Mouse (Mus musculus) cerebellum, adult 9-10 months (tissue): ENCODE measurements around the gene Pole4.

Source experiments
- DNase-seq: peaks from one replicate; pipeline ENCODE4 v3.0.0; 2022

Gene Pole4

DNA sequence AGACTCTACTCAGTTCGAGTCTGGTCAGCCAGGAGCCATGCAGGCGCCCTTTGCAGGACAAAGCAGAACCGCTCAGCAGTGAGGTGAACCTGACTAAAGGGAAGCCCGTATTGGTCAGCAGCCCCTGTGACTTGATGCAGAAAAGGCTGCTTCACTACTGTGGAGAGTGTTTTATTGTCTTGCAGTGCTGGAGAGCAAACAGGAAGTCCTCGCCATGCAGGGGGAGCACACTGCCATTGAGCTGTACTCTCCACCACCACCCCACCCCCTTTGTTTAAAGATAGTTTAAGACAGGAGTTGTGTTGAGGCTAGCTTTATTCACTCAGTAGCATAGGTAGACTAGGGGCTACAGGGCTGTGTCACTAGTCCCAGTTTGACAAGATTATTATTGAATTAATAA, at the start of gene Pole4:
Gene Pole4 (minus strand): TSS at position 145 of the 400 bp plus-strand sequence.
- no peak for DNase-seq

DNA sequence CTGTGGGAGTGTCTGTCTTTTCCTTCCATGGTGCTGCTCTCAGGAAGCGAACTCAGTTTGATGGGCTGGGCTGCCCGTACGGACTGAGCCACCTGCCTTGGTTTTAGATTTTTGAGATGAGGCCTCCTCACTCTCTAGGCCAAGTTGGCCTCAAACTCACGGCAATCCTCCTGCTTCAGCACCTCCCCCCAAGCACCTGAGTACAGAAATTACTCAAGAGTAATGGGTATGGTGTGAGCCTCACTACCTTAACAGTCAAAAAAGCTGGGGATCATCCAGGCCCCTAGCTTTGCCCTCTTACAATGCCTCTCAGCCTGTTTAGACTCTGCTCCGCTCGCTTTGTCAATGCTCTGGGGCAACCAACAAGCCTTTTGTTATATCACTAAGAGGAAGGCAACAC, 49.6 kb upstream of the Pole4 start:
- DNase-seq = no peak

DNA sequence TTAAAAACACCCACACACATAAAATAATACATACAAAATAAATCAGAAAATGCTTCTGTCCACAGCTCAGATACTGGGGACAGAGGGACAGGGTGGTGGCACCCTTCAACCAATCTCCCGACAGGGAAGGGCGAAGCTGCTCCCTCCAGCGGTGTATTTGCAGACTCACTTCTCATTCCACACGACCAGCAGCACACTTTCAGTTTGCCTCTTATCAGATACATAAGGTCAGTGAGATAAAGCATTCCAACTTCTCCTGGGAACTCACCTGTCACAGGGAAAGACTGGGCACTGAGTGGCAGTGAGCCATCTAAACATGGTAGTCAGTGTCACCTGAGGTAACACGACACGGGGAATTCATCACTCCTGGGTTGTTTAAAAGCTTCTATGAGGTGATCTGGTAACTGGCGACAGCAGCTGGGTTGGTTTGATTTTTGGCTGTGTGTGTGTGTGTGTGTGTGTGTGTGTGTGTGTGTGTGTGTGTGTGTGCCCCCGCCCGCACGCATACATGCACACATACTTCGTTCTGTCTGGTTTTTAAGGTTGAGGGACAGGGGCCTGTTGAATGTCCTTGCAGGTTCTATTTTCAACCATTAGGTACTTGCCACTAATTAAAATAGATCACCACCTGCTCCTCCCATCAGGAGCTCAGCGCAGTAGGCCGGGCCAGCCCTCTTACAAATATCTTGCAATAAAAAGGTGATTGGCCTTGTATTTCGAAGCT, 48.6 kb upstream of the Pole4 start:
- peak; percentile 55 for DNase-seq

- no peak for DNase-seq
Measured at GRCm38 (mm10) chr6:82753061-82753460, 47.9 kb upstream of the Pole4 start.

DNA sequence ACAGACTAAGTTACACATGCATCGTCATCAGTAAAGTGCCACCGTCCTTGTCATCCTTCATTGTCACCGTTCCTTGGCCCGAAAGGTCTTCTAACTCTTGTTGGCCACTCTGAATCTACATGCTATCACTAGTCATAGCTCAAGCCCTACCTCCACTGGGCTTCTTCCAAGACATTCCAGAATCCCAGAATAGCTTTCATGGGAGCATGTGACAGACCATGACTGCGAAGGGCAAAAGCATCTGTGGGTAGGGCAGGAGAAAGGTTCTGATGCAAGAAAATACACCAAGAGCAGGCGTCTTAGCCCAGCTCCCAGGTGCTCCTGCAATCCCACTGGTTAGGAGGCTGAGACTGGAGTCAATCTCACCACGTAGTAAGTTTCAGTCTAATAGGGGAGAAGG, 46.6 kb upstream of the Pole4 start:
- no peak for DNase-seq

DNA sequence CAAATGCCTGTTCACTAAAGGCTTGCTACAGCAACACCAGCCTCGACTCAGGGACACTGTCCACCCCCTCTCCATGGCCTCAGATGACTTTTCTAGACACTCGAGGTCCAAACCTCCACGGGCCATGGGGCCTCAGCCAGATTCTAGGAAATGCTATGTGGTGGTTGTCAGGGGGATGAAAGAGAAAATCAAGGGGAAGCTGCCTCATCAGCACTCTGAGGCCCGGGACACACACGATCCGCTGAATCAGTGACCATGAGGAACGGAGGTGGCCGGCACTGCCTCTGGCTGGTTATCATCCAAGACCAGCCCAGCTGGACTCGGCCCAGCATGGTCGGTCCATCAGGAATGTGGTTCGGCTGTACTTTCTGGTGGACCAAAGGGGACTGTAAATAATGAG, 45.9 kb upstream of the Pole4 start:
- DNase-seq = no peak

DNA sequence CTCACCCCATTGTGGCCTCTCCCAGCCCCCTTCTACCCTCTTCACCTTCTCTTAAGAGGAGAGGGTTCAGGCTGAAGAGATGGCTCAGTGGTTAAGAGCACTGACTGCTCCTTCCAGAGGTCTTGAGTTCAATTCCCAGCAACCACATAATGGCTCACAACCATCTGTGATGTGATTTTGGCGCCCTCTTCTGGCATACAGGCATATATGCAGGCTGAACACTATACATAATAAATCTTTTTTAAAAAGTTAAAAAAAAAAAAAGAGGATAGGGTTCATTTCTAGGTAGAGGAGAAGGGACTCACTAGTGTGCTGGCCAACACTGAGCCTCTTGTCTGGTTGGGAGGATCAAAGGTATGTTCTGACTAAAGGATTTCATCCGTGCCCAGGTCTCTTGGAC, 44.9 kb upstream of the Pole4 start:
- no peak for DNase-seq

DNA sequence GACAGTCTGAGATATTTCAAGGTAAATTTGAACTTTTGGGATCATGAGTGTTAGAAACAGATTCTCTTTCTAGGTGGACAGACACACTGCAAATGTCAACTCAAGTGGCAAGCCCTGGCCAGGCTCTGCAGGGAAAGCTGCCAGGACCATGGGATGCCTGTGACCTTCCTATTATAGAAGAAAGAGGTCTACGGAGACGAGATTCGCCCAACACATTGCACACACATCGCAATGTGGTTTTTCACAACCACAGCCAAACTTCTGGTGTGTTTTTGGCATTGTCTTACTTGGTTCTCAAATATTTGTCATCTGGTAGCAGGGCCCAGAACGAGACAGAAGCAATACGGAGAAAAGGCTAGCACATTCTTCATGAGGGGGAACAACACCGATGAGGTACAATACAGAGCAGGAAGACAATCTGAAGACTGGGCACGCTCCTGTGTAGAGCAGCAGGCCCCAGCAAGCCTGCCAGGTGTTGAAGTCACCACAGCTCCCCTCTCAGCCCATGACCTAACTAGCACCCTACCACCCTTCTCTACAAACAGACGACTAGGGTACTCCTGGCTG, 43.0 kb upstream of the Pole4 start:
- DNase-seq = no peak

DNA sequence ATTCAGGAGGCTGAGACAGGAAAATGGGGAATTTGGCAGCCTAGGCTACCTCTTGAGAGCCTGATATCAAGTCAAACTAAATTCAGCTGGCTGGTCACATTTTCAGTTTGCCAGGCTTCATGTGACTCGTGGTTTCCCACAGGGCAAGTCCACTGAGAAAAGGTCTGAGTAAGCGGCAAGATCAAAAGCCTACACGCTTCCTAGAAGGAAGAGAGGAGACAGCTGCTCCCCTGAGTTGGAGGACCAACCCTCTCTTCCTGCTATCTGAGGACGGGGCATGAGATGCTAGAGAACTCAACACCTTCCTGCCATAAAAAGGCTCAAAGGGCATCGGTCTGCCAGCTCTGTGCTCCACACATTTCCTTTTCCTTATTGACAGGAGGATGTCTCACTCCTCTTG, 41.9 kb upstream of the Pole4 start:
- no peak for DNase-seq

GRCm38 (mm10) chr6:82744553-82744952, 39.4 kb upstream of the Pole4 start:
- no peak for DNase-seq

GRCm38 (mm10) chr6:82741518-82741880, 36.3 kb upstream of the Pole4 start:
- no peak for DNase-seq

- DNase-seq = no peak
Measured at GRCm38 (mm10) chr6:82740868-82741517, 35.8 kb upstream of the Pole4 start.

DNA sequence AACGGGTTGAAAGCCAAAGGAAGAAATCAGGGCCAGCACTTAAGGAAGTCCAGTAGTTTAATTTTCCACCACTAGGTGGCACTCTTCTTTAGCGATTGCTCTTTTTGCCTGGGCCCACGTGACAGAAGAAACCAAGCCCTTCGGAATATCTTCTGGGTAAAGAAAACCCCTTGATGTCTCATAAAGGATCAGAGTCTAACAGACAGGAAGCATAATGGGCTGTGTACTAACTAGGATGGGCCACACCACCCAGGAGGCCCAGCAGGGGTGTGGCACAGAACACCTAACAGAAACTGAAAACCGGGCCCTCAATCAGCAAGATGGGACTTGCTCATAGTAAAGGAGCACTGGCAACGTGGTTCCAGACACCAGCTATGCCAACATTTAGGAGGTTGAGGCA, 35.1 kb upstream of the Pole4 start:
- peak; percentile 76 for DNase-seq

- no peak for DNase-seq
Measured at GRCm38 (mm10) chr6:82737634-82738540, 32.7 kb upstream of the Pole4 start.

DNA sequence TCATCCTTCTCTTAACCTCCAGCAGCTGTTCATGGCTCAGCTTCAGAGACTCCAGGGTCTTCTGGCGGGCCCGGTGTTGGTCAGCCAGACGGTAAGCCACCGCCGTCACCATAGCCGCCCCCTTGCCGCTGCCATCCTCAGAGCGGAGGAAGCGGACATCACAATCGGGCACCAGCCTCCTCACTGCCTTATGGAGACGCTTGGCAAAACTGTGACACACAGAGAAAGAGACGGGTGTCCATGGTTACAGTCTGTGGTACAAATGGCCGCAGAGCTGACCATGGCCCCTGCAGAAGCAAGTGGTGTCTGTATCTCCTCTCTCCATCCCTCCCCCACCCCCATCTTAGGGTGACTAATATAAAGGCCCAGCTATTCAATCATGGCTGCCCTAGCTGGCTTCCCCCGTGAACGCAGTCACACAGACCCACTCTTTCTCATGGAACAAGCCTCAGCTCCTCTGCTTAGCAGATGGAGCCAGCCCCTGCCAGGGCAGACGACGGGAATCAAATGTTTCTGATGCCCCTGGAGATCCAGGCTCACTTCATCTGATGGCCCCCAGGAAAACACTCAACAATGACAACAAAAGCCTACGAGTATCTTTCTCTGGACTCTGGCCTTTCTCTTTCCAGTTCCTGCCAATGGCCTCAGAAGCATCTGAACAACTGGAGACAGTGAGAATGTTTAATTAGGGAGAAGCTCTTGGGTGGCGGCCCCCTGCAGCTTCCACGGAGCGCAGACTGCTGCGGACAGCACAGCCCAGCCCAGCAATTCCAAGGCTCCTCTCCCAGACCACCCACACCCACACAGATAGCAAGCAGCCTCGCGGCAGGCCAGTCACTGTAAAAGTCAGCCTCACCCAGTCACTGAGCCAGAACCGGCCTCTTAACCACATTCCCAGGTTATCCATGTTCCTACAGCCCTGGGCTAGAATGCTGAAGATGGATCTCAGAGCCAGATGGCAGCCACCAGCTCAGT, 31.7 kb upstream of the Pole4 start:
- DNase-seq = no peak

- no peak for DNase-seq
Measured at GRCm38 (mm10) chr6:82735347-82735746, 30.2 kb upstream of the Pole4 start.

GRCm38 (mm10) chr6:82728635-82729034, 23.5 kb upstream of the Pole4 start:
- no peak for DNase-seq

DNA sequence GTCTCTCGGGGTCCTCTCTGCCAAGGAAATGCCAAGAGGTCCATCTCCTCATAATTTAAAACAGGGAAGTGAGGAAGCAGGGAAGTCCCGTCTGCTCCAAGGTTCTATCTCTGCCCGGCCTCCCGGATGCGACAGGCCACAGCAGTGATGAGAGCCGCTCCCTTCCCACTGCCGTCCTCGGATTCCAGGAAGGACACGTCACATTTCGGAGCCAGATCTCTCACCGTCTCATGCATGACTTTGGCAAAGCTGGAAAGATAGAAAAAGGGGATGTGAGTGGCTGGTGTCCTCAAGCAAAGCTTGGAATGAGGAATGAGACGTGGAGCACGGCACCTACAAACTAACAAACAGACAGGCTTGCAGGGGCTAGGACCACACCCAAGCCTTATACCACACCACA, 22.0 kb upstream of the Pole4 start:
- no peak for DNase-seq

DNA sequence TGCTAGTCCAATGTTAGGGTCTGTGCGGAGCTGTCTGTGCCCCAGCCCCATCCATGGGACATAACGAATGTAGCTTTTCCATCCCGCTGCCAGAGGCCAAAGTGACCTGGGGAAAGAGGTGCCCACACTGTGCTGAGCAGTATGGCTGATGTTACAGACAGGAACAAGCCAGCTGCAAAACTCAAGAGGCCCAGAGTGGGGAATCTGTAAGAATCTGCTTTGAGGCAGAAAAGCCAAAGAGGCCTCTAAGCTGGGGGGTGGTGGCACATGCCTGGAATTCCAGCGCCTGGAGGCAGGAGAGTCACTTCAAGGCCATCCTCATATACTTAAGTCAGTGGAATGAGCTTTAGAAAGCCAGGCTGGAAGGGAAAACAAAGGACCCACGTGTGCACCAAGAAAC, 18.2 kb upstream of the Pole4 start:
- DNase-seq = no peak

DNA sequence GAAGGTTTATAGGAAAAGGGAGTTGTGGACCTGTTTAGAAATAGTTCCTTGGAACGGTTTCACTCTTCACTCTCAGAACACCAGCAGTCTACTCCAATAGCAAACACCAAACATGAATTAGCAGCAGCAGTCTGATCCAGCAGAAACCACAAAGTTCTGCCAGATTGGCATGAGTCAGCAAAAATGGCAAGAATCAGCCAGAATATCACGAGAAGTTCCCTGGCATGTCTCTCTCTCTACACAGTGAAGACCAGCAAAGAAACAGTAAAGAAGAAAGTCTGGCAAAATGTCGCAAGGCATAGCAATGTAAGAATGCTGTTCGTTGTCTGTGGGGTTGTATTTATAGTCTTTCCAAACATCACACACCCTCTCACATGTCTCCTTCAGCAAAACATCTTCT, 11.0 kb upstream of the Pole4 start:
- no peak for DNase-seq

DNA sequence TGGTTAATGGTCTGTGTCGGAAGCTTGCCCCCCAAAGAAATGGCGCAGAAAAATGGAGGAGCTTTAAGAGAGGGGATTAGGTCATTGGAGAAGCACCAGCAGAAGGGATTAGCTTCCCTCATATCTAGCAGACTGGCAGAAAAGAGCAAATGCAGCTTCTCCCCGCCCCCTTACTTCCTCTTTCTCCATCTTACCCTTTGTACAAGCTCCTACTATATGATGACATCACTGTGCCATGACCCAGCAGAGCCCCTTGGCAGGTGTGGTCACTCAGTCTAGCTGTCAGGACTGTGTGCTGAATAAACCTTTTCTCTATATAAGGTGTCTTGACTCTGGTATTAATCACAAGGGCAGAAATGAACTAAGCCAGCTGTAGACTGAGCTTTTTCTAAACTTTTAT, 10.5 kb upstream of the Pole4 start:
- no peak for DNase-seq

- no peak for DNase-seq
Measured at GRCm38 (mm10) chr6:82715253-82715652, 10.1 kb upstream of the Pole4 start.
